Mouse (Mus musculus) hindlimb bud, embryonic 11.5 days (tissue): Measurements from ENCODE around the gene Bcl2l11.

Experiments used
- DNase-seq: peaks from one replicate; pipeline ENCODE4 v3.0.0-alpha.2; 2012; ENCODE audit warnings: low read depth, low spot score; ENCODE audit errors: extremely low spot score

The Bcl2l11 gene

GRCm38 (mm10) chr2:128137480-128138276 is 11.8 kb downstream of the Bcl2l11 start:
- no peak for DNase-seq

GRCm38 (mm10) chr2:128138924-128139323 is 13.1 kb downstream of the Bcl2l11 start:
- DNase-seq = no peak

DNA sequence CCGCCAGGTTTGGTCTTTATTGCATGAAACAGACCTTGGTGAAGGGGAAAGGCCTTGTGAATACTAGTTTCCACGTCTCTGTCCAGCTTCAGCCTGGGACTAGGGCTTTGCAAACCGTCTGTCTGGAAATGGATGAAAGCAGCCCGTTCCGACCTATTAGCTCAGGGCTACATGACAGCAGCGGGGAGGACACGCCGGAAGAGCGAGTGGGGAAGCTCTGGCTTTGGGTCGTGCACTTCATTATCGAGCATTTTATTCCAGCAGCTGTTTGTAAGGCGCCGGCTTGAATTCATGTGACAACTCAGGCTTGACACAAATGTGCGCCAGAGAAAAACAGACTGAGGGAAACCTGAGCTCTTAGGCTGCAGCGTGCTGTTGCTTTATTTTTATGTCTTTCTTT is 13.9 kb downstream of the Bcl2l11 start:
- no peak for DNase-seq

- DNase-seq = no peak
Measured at GRCm38 (mm10) chr2:128140183-128140582, 14.3 kb downstream of the Bcl2l11 start.

DNA sequence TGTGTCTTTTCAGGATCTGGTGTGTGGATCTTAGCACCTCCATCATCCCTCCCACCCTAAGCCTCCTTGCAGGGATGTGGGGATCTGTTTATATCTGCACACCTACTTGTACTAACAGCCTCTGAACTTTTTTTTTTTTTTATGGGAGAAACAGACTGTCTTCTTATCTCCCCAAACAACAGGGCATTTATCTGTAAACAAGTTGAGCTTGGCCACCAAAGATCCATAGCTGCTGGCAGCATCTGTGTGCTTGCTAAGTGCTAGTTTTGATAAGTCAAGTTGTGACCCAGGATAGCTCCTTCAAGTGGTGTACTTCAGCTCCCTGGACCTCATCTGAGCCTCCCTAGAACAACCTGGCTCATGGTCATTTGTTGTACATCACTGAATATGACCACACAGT is 18.2 kb downstream of the Bcl2l11 start:
- DNase-seq = no peak

- no peak for DNase-seq
Measured at GRCm38 (mm10) chr2:128145433-128145832, 19.6 kb downstream of the Bcl2l11 start.

DNA sequence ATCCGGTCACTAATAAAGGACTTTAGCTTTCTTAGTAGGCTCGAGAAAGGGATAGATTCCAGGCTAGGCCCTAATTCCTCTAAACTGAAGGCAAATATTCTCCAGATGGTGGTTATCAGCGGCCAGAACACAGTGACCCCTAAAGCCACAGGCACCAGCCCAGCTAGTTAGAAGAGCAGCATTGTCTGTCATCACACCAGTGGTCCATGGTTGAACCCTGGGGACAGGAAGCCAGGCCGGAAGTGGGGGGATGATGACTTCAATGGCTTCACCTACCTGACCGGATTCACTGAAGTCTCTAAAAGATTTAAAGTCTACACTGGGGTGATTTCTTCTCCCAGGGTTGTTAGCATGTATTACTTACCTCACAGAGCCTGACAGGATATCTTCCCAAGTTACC is 23.8 kb downstream of the Bcl2l11 start:
- DNase-seq = no peak

- no peak for DNase-seq
Measured at GRCm38 (mm10) chr2:128152211-128152610, 26.4 kb downstream of the Bcl2l11 start.

- no peak for DNase-seq
Measured at GRCm38 (mm10) chr2:128152845-128153550, 27.2 kb downstream of the Bcl2l11 start.

DNA sequence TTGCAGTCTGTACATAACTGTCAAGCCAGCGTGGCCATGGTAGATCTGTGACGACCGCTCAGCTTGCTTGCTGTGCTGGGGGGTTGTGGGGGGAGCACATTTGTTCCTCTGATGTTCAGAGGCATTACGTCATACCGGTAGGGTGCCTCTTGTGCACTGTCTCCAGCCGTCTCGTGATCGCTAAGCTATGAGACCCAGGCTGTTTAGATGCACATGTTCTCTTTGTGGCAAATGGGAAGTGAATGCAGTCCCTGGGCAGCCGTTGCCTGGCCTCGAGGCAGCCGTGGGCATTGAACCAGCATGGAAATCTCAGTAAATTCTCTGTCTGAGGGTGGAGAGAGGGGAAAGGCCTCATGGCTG is 27.7 kb downstream of the Bcl2l11 start:
- no peak for DNase-seq

DNA sequence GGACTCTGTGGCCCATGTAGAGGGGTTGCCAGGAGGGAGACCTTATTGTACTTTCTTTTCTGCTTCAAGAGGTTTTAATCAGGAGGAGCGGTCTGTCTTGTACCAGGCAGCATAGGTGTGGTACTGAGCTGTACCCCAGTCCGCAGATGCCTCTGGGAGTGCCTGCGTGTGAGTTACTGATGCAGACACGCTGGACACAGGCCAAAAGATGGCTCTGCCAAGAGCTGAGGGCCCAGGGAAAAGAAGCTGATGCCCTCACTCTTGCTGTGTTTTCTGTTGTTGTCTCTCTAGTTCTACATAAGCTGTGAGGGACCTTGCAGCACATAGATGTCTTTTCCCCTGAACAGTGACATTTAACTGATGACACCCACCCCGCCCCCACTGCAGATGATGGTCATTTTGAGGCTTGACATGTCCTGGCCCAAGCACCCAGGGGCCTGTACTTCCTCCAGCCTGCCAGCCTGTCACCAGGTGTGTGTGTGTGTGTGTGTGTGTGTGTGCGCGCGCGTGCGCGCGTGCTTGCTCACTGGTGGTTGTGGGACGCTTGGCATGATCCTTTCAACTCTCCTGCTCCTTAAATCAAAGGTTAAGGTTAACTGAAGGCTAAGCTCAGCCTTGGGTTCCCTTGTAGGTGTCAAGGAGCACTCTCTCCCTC is 29.7 kb downstream of the Bcl2l11 start:
- DNase-seq = no peak

DNA sequence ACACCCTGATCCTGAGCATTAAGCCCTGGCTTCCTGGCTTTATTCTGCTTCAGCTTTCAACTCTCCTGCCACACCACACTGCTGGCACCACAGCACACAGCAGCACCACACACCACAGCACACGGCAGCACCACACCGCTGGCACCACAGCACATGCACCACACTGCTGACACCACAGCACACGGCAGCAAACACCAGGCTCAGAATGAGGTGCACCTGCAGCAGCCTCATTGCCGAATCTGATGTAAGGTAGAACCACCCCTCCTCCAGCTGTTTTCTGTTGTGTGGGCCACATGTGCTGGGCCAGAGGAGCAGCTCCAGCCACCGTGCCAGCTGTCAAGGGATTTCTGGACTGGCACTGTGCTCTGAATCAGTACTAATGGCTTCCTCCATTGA is 30.2 kb downstream of the Bcl2l11 start:
- no peak for DNase-seq

DNA sequence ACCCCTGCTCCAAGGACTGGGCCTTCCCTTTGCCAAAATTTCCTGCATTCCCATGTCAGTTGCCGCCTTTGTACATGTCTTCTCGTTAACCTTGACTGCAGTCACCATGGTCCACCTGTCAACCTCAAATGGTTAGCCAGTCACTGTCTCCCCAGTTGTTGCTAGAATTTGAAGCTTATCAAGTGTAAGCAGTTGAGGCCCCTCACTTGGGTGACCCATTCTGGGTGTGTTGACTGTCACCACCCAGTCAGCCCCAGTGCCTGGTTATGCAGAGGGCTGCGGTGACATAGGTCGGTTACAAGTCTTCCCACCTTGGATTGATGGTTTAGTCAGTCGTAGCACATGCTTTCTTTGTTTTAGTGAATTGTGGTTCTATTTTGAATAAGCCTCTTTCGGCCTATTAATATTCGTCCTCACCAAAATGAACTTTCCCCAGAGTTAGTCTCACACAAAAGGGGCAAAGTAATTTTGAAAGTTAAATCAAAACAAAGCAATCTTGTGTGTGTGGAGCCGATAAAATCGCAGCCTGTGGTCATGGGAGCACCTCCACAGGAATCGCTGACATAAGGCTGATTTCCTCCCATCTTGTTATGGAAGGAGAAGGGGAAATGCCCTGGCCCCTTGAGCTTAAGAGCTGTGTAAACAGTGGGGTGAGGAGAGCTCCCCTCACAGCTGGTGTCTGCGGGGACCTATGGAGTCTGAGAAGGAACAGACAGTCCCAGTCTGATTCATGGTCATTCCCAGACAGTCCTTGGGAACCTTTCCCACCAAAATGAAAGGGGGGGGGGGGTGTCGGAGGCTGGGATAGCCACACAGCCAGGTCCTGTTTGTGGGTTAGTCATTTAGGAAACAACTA is 30.9 kb downstream of the Bcl2l11 start:
- DNase-seq = no peak

- DNase-seq = no peak
Measured at GRCm38 (mm10) chr2:128158734-128159410, 33.0 kb downstream of the Bcl2l11 start.

- no peak for DNase-seq
Measured at GRCm38 (mm10) chr2:128159619-128160125, 33.8 kb downstream of the Bcl2l11 start.

GRCm38 (mm10) chr2:128163177-128163576 is 37.3 kb downstream of the Bcl2l11 start:
- no peak for DNase-seq

DNA sequence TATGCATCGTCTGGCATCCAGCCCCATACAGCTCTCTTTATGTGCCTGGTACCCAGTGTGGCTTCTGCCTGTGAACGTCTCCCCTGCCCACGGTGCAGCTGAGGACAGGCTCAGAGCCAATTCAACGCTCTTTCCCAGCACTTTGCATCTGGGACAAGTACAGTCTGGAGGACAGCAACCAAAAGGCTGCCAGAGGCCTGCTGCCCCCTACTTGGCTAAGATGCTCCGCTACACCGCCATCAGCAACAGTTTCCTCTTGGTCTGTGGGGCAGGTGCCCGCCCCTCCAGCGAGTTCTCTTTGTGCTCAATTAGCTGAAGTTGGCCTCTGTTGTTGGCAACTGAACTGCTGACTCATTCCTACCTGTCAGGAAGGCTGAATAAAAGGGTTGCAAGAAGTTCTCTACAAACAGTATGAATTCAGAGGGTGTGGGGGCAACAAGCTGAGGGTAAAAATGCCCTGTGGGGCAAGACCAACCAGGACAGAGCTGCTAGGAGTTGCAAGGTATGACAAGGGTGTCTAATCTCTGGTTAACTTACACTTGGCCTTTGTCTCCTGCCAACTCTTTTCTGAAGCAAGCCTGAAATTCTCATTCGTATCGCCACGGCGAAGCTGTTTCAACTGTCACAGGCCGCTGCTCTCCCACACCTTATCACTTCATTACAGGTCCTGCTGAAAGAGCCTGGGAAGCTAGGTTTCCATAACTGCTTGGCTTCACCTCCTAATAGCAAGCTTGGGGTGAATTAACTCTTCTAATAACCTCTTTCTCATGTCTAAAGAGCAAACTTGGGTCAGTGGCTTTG is 41.0 kb downstream of the Bcl2l11 start:
- DNase-seq = no peak

GRCm38 (mm10) chr2:128167930-128168329 is 42.1 kb downstream of the Bcl2l11 start:
- DNase-seq = no peak

DNA sequence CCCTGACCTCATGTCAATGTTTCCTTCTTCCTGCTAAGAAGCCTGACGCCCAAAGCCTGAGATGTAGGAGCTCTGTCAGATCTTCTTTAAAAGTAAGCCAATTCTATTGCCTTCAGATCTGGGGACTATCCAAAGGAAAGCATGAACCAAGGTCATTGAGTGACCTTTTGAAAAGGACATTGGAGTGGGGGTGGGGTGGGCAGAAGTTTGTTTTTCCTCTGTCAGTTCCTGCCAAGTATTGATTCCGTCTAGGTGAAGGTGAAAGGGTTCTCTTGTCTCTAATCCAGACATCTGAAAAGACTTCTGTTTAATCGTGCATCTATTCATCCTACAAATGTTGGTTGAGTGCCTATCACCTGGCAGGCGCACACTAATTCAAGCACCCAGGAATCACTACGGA is 43.6 kb downstream of the Bcl2l11 start:
- DNase-seq = no peak

DNA sequence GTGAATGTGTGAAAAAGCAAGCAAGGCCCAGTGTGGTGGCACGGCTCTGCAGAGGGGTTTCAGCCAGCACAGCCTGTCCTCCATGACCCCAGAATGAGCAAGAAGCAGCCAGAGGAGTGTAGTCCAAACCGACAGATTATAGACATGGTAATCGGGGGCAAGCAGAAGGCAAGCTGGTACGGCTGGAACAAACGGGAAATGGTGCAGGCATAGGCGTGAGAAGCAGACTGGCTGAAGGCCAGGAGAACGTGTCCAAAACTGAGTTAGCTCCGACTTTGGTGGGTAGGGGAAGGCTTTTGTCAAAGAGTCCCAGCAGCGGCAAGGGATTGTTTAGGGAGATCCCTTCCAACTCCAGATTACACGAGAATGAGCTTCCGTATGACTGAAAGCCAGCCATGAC is 44.1 kb downstream of the Bcl2l11 start:
- DNase-seq = no peak
